Mouse (Mus musculus) brain, embryonic 14.5 days (tissue): Measurements from ENCODE around the gene Kcmf1. TPM values are rescaled to one million over a fixed set of nuclear protein-coding genes. Genes with fewer than 3 reads are reported as not detected.

Source experiments
- DNase-seq: peaks from one replicate; pipeline ENCODE4 v3.0.0-alpha.2; 2011; ENCODE audit warnings: low read depth
- CTCF ChIP-seq: fragments of 200-500 bp; IDR thresholded peaks from 2 replicates; pipeline ENCODE4 v1.5.1; 2012; ENCODE audit warnings: inconsistent platforms, mild to moderate bottlenecking, moderate library complexity, borderline replicate concordance; ENCODE audit not compliant: insufficient read depth, insufficient read length; ENCODE audit errors: extremely low read depth
- POLR2A ChIP-seq: fragments of 200-500 bp; IDR thresholded peaks from 2 replicates; pipeline ENCODE4 v1.6.1; 2012; ENCODE audit warnings: mild to moderate bottlenecking, inconsistent platforms, borderline replicate concordance; ENCODE audit not compliant: poor library complexity, insufficient read depth, insufficient read length, severe bottlenecking; ENCODE audit errors: extremely low read depth
- polyA plus RNA-seq: library from polyadenylated mRNA; depleted of rRNA; stranded (reverse); fragments of >200 nt; gene quantifications from 2 replicates; pipeline ENCODE4 v1.2.3, GENCODE M21; 2012

The Kcmf1 gene
- polyA plus RNA-seq, 1 experiment: 113 TPM

- no peak for DNase-seq
- no peak for TF ChIP-seq POLR2A
- no peak for TF ChIP-seq CTCF
Measured at GRCm38 (mm10) chr6:72923381-72923780, 23.6 kb upstream of the Kcmf1 start.

DNA sequence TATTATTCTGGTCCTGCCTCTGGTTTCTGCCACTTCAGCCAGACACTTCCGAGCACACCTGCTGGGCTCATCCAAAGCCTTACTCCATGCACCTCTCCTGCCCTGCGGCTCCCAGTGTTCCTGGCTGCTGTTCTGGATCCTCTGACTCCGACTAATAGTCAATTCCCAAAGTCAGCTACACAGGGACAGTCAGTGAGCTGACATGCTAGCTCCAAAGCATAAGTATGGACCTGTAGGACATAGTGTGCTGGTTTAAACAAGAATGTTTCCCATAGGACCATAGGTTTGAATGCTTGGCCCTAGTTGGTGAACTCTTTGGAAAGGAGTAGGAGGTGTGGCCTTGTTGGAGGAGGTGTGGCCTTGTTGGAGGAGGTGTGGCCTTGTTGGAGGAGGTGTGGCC is 21.3 kb upstream of the Kcmf1 start:
- DNase-seq: no peak
- TF ChIP-seq POLR2A (no peak), CTCF (no peak)

- DNase-seq: no peak
- no peak for TF ChIP-seq POLR2A
Measured at GRCm38 (mm10) chr6:72918510-72919033, 18.8 kb upstream of the Kcmf1 start.

- DNase-seq: no peak
- TF ChIP-seq CTCF: no peak
- TF ChIP-seq POLR2A: no peak
Measured at GRCm38 (mm10) chr6:72916330-72916729, 16.6 kb upstream of the Kcmf1 start.

DNA sequence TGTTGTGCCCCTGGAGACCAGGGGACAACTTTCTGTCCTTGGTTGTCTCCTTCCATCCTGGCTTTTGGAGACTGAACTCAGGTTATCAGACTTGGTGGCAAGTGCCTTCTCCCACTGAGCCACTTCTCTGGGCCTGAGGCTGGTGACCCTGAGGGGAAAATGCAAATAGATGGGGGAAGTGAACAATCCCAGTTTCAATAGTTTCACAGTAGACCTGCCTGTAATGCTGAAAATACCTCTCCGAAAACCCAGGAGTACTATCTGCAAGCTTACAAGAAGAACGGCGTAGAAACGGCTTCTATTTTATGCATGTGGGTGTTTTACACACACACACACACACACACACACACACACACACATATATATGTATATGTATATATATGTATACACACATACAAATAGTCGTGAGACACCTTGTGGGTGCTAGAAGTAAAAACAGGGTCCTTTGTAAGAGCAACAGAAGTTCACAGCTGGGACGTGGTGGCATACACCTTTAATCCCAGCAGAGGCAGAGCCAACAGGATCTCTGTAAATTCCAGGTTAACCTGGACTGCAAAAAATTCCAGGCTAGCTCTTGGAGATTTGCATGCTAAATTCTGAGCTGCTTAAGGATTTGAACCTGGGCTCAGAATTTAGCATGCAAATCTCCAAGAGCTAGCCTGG is 14.4 kb upstream of the Kcmf1 start:
- TF ChIP-seq CTCF (no peak), POLR2A (no peak)
- DNase-seq: no peak

GRCm38 (mm10) chr6:72911261-72911660 is 11.5 kb upstream of the Kcmf1 start:
- TF ChIP-seq CTCF (no peak), POLR2A (no peak)
- DNase-seq: no peak

DNA sequence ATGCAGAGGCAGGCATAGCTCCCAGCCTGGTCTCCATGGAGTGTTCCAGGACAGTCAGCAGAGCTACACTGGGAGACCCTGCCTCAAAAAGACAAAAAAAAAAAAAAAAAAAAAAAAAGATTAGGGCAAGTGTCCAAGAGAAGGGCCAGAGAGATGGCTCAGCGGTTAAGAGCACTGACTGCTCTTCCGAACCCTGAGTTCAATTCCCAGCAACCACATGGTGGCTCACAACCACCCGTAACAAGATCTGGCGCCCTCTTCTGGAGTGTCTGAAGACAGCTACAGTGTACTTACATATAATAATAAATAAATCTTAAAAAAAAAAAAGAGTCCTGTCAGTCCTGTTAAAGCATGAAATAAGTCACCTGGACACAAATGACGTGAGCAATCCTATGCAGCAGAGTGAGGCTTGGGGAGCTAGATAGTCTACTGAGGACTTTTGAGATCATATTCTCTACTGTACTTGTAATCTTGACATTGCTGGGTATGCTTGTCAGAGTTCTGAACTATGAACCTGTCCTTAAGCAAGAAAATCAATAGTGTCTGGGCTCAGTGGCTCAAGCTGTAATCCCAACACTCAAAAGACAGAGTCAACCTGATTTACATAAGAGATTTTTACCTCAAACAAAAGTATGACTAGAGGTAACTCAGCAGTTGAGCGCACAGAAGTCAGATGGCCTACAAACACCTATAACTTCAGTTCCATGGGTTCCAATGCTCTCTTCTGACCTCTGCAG is 2.6 kb upstream of the Kcmf1 start:
- TF ChIP-seq POLR2A (no peak), CTCF (no peak)
- no peak for DNase-seq

DNA sequence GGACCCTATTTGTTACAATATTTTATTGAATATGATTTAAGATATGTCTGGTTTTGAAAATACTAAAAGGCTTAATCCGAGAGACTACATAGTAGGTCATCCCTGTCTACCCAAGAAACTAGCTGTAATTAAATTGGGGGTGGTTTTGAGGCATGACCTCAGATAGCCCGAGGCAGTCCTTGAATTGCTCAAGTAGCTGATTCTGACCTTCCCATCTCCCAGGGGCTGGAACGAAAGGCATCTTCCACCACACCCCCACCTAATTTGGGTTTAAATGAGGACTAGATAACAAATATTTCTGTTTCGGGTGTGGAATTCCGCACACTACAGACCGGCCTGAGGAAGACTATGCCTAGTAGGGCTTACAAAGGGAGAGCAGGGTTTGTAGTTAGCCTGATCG is 1.2 kb upstream of the Kcmf1 start:
- peak; percentile 9 for DNase-seq
- TF ChIP-seq POLR2A (no peak), CTCF (no peak)

GRCm38 (mm10) chr6:72899201-72899780 is 488 bp downstream of the Kcmf1 start:
- peak; percentile 61 for DNase-seq
- TF ChIP-seq POLR2A (0 out of 2 replicates have a peak, but pooled peaks have one; percentile 19), CTCF (no peak)

DNA sequence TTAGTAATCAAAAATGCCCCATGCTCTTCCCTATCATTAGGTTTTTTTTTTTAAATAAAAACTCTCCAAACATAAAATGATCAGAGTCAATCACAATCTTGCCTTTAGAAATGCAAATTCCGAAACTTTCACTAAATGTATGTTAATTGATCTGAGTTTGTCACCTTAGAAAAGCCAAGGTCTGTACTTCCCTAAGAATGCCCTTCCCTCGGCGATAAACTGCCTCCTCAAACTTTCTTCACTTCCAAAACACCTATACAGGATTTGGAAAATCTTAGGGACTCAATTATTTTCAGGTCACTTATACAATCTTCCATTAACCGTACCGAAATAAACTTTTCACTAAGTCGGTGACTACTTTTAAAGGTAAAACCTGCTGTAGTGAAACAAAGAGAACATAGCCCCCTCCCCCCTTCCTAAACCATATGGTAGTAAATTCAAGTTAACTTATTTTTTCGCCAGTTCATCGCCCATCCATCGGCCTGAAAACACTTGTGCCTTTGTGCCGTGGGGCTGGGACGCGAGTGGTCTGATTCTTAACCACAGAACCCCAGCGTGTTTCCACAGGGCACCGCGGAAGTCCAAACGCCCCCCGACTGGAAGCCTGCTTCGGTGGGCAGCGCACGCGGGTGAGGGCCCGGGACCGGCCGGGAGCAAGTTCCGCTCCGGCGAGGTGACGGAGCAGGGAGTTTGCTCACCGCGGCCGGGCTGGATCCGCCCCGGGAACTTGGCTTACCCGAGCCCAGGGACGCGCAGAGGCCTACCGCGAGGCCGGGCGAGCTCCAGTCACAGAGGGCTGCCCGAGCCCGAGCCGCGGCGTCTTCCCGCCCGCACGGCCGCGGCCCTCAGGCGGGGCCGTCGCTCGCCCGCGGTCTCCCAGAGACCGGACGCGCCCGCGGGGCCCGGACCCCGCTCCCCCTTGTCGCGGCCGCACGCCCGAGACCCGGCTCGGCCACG is 1.3 kb downstream of the Kcmf1 start:
- no peak for TF ChIP-seq CTCF
- TF ChIP-seq POLR2A: 0 out of 2 replicates have a peak, but pooled peaks have one; percentile 18
- DNase-seq: peak; percentile 68
